ENCODE assay signal across 9 mouse cellular contexts in genomic region chr13:43725698-43726097, GRCm38 (mm10). TPM values are rescaled to one million over a fixed set of nuclear protein-coding genes. Genes with fewer than 3 reads are reported as not detected.
DNase-seq lines count a peak whose midpoint lies in the region; ATAC-seq and TF ChIP-seq lines count a peak whose summit lies in the region.
"Had no signal": no experiment of that assay in that cellular context is flagged by ENCODE, and none has a peak within 500 bp of the region (broad histone marks: within the 10 kb centered on the region; RNA-seq: fewer than 3 reads in every experiment).

No protein-coding gene starts in this region.

- DNase-seq in urinary bladder, postnatal 14 days (ENCODE audit: low spot score): peak; percentile 66
- no peak for DNase-seq in urinary bladder, postnatal 10 days (ENCODE audit: low spot score)
- peak; percentile 69 to 79 for DNase-seq in adrenal gland, postnatal 36 days
- peak; percentile 66 for DNase-seq in embryonic facial prominence, embryonic 10.5 days (ENCODE audit: low spot score)
- DNase-seq in intestine, embryonic 14.5 days (ENCODE audit: low spot score): peak; percentile 80
- DNase-seq in liver, adult 2 months (ENCODE audit: extremely low read depth, low read depth, low spot score): peak; percentile 32
- peak; percentile 49 for DNase-seq in ovary, postnatal 36 days (ENCODE audit: low spot score)

- no peaks in the 10 kb centered on the region for H3K36me3 ChIP-seq in embryonic facial prominence, embryonic 10.5 days (replicated peaks)
- no peaks in the 10 kb centered on the region for H3K36me3 ChIP-seq in intestine, embryonic 14.5 days (ENCODE audit: control insufficient read depth, insufficient read depth, low read length)
- H3K36me3 ChIP-seq in liver, adult 2 months (ENCODE audit: control insufficient read depth, insufficient read depth, low read length): no peaks in the 10 kb centered on the region
- H3K36me3 ChIP-seq: heart, embryonic 15.5 days had no signal

- H3K27me3 ChIP-seq in embryonic facial prominence, embryonic 10.5 days (replicated peaks; ENCODE audit: low read depth, poor library complexity, severe bottlenecking): peaks cover 5% of the 10 kb centered on the region; the same call in 1 of the 2 replicates
- no peaks in the 10 kb centered on the region for H3K27me3 ChIP-seq in intestine, embryonic 14.5 days (replicated peaks; ENCODE audit: control insufficient read depth, insufficient read depth, low read length)
- H3K27me3 ChIP-seq in liver, adult 2 months (ENCODE audit: control insufficient read depth, insufficient read depth, low read length): no peaks in the 10 kb centered on the region
- H3K27me3 ChIP-seq: heart, embryonic 15.5 days had no signal

- no peak; the same call in 1 of the 2 replicates for ATAC-seq in intestine, embryonic 14.5 days (replicated peaks; ENCODE audit: low FRiP score, low TSS enrichment, low read depth)
- ATAC-seq in erythroblast, adult 5-6 weeks (replicated peaks; ENCODE audit: low FRiP score, poor library complexity, severe bottlenecking): no peak

- 28% methylated on average over 7 of the region's 7 CpGs for WGBS in embryonic facial prominence, embryonic 10.5 days
- 22% methylated on average over 7 of the region's 7 CpGs for WGBS in intestine, embryonic 14.5 days
- 18% methylated on average over 7 of the region's 7 CpGs for WGBS in liver, adult 2 months

- H3K4me2 ChIP-seq in intestine, embryonic 14.5 days (ENCODE audit: low read length): no peak overlapping the region
- H3K4me2 ChIP-seq: heart, embryonic 15.5 days had no signal

- TF ChIP-seq POLR2A in liver, adult 2 months (IDR thresholded peaks at IDR 0.05; ENCODE audit: extremely low read depth, insufficient read depth, low read length): no peak

- peak; percentile 81 for TF ChIP-seq CTCF in liver, adult 2 months (IDR thresholded peaks at IDR 0.05; ENCODE audit: low read depth, low read length)

- no peaks in the 10 kb centered on the region for H3K9me3 ChIP-seq in embryonic facial prominence, embryonic 10.5 days
- H3K9me3 ChIP-seq in intestine, embryonic 14.5 days (ENCODE audit: control insufficient read depth, low read length): no peaks in the 10 kb centered on the region
- H3K9me3 ChIP-seq: heart, embryonic 15.5 days had no signal

- H3K9ac ChIP-seq in intestine, embryonic 14.5 days (ENCODE audit: low read length): no peak overlapping the region
- H3K9ac ChIP-seq in liver, adult 2 months (ENCODE audit: low read depth, low read length): no peak overlapping the region
- H3K9ac ChIP-seq: heart, embryonic 15.5 days had no signal

- H3K79me2 ChIP-seq in liver, adult 2 months (ENCODE audit: control insufficient read depth, insufficient read depth, low read length): no peaks in the 10 kb centered on the region

- H3K4me3 ChIP-seq in embryonic facial prominence, embryonic 10.5 days: no peak overlapping the region
- H3K4me3 ChIP-seq in intestine, embryonic 14.5 days (ENCODE audit: low read depth, low read length): no peak overlapping the region
- H3K4me3 ChIP-seq in liver, adult 2 months (ENCODE audit: insufficient read depth, low read depth, low read length): no peak overlapping the region
- H3K4me3 ChIP-seq: heart, embryonic 15.5 days had no signal

- no peak overlapping the region for H3K27ac ChIP-seq in embryonic facial prominence, embryonic 10.5 days (replicated peaks)
- H3K27ac ChIP-seq in intestine, embryonic 14.5 days (ENCODE audit: low read depth): no peak overlapping the region
- no peak overlapping the region for H3K27ac ChIP-seq in liver, adult 2 months (replicated peaks; ENCODE audit: insufficient read depth, low read depth, low read length)
- H3K27ac ChIP-seq: heart, embryonic 15.5 days had no signal

- 0 out of 2 replicates have a peak, but pooled peaks cover 4% of the 10 kb centered on the region for H3K4me1 ChIP-seq in embryonic facial prominence, embryonic 10.5 days
- H3K4me1 ChIP-seq in intestine, embryonic 14.5 days (replicated peaks; ENCODE audit: control insufficient read depth, insufficient read depth, low read length): no peaks in the 10 kb centered on the region
- no peaks in the 10 kb centered on the region for H3K4me1 ChIP-seq in liver, adult 2 months (ENCODE audit: control insufficient read depth, insufficient read depth, low read length)

RNA-seq across cellular contexts. Expression of gene Cd83, which starts 58.9 kb away (rescaled TPM):
- 1 to 10 TPM; 3.2 to 4.0 TPM for total RNA-seq in adrenal gland, postnatal 36 days (2021)
- 2.9 and 3.4 TPM in 2 replicates for polyA plus RNA-seq in embryonic facial prominence, embryonic 10.5 days (2016; fragmentation: Nextera tagmentation; extraction: Ambion mirVana)
- 9.4 and 11.6 TPM in 2 replicates for polyA plus RNA-seq in intestine, embryonic 14.5 days (2014; fragmentation: Nextera tagmentation; extraction: Ambion mirVana)
- 3.8 and 4.4 TPM in 2 replicates for total RNA-seq in liver, adult 2 months (2014; rRNA removed)
- 0.40 and 0.73 TPM in 2 replicates for polyA plus RNA-seq in liver, adult 2 months (2012; rRNA removed)
- total RNA-seq in erythroblast, adult 5-6 weeks (2015; ENCODE audit: low replicate concordance): not detected in 2 replicates
- 0.77 TPM in 1 of 2 replicates, not detected in the other for total RNA-seq in erythroblast, adult 5-6 weeks (2017; ENCODE audit: low replicate concordance)
